Mouse (Mus musculus) hindbrain, postnatal 0 days (tissue): ENCODE measurements around the gene Slfn2. TPM values are rescaled to one million over a fixed set of nuclear protein-coding genes. Genes with fewer than 3 reads are reported as not detected.

Source experiments
- ATAC-seq: fragments of 200-750 bp; cut with Nextera tagmentation; 2 replicates; pipeline ENCODE4 v1.8.0; 2017; ENCODE audit warnings: mild to moderate bottlenecking, moderate TSS enrichment, moderate library complexity
- DNase-seq: peaks from one replicate; pipeline ENCODE4 v3.0.0-alpha.2; 2015; ENCODE audit warnings: low spot score
- H3K27ac ChIP-seq: fragments of 300-500 bp; sonication (generic); 2 replicates; pipeline ENCODE4 v1.5.1; 2014; ENCODE audit warnings: mild to moderate bottlenecking
- H3K27me3 ChIP-seq: fragments of 300-500 bp; sonication (generic); 2 replicates; pipeline ENCODE4 v1.6.1; 2014; ENCODE audit warnings: low read length, mixed read lengths; ENCODE audit not compliant: insufficient read depth
- H3K36me3 ChIP-seq: fragments of 300-500 bp; sonication (generic); 2 replicates; pipeline ENCODE4 v1.6.1; 2014; ENCODE audit warnings: low read length, mixed read lengths; ENCODE audit not compliant: insufficient read depth
- H3K4me1 ChIP-seq: fragments of 300-500 bp; sonication (generic); 2 replicates; pipeline ENCODE4 v1.6.1; 2014; ENCODE audit warnings: antibody characterized with exemption, low read length, mixed read lengths; ENCODE audit not compliant: insufficient read depth
- H3K4me2 ChIP-seq: fragments of 300-500 bp; sonication (generic); 2 replicates; pipeline ENCODE4 v1.6.1; 2014; ENCODE audit warnings: low read depth, mild to moderate bottlenecking, low read length, moderate library complexity, mixed read lengths
- H3K4me3 ChIP-seq: fragments of 300-500 bp; sonication (generic); 2 replicates; pipeline ENCODE4 v1.5.1; 2014; ENCODE audit warnings: low read length
- H3K9ac ChIP-seq: fragments of 300-500 bp; sonication (generic); replicated peaks from 2 replicates; pipeline ENCODE4 v1.6.1; 2014; ENCODE audit warnings: mild to moderate bottlenecking, low read length, moderate library complexity, mixed read lengths
- H3K9me3 ChIP-seq: fragments of 300-500 bp; sonication (generic); 2 replicates; pipeline ENCODE4 v1.6.1; 2016; ENCODE audit warnings: low read length, mixed read lengths
- CTCF ChIP-seq: IDR thresholded peaks from 2 replicates; pipeline ENCODE4 v1.5.1; 2016; ENCODE audit warnings: antibody characterized with exemption, control low read depth, low read depth
- WGBS: fragments of 180-500 bp; shearing (Covaris S2); extraction: QIAGEN DNeasy Blood & Tissue Kit; methylation state at CpG from one replicate; pipeline ENCODE4 v1.1.7; 2014; 5-methylcytosine and 5-hydroxymethylcytosine counted together
- polyA plus RNA-seq: library from polyadenylated mRNA; unstranded; fragments of >200 nt; fragmentation: Nextera tagmentation; extraction: Ambion mirVana; gene quantifications from 2 replicates; pipeline ENCODE4 v1.2.1, GENCODE M21; 2015
- total RNA-seq: library from RNA; depleted of rRNA; stranded (reverse); fragments of >200 nt; gene quantifications from 2 replicates; pipeline ENCODE4 v1.2.3, GENCODE M21; 2014

Slfn2 gene
- total and polyA plus RNA-seq, 2 experiments from 2014 or later: 1.6 to 1.7 TPM

DNA sequence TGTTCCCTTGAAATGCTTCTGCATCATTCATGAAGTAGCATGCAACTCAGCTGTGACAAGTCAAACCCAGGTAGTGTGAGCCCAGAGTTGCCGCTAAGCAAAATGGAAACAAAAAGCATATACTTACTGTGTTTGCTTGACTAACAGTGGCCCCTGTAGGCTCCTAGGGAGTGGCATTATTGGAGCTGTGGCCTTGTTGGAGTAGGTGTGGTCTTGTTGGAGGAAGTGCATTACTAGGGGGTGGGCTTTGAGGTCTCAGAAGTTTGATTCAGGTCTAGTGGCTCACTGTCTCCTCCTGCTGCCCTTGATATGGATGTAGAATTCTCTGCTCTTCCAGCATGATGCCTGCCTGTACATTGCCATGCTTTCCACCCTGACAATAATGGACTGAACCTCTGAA lies 24.6 kb upstream of the Slfn2 start:
- ATAC-seq: no peak
- 19% methylated on average over 1 of the region's 1 CpGs for WGBS
- 0 out of 2 replicates have a peak overlapping the region, but pooled peaks have one; percentile 11 for H3K4me2 ChIP-seq
- no peaks in the 10 kb centered on the region for H3K9me3 ChIP-seq
- H3K27ac ChIP-seq: no peak overlapping the region
- DNase-seq: no peak
- no peaks in the 10 kb centered on the region for H3K27me3 ChIP-seq
- no peak for TF ChIP-seq CTCF
- no peak overlapping the region for H3K4me3 ChIP-seq
- H3K4me1 ChIP-seq: no peaks in the 10 kb centered on the region
- no peaks in the 10 kb centered on the region for H3K36me3 ChIP-seq
- H3K9ac ChIP-seq: no peak overlapping the region

DNA sequence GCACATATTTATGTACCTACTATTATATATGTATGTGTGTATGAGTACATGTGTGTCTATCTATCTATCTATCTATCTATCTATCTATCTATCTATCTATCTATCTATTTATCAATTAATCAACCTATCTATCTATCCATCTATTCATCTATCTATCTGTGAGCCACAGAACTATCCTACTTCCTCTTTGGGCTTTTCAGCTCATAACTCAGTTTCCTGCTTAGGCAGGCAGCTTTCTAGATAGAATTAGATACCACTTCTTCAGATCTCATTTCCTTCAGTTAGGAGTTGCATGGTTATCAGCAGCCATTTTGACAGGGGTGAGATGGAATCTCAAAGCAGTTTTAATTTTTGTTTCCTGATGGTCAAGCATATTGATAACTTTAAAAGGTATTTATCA lies 23.9 kb upstream of the Slfn2 start:
- no peak for TF ChIP-seq CTCF
- Histone ChIP-seq H3K9ac (no peak overlapping the region), H3K27me3 (no peaks in the 10 kb centered on the region), H3K4me2 (no peak overlapping the region), H3K4me1 (no peaks in the 10 kb centered on the region), H3K4me3 (no peak overlapping the region), H3K36me3 (no peaks in the 10 kb centered on the region), H3K9me3 (no peaks in the 10 kb centered on the region), H3K27ac (no peak overlapping the region)
- no peak for DNase-seq
- ATAC-seq: no peak

GRCm38 (mm10) chr11:83043891-83044290 lies 21.0 kb upstream of the Slfn2 start:
- Histone ChIP-seq H3K4me3 (no peak overlapping the region), H3K9me3 (no peaks in the 10 kb centered on the region), H3K27me3 (no peaks in the 10 kb centered on the region), H3K36me3 (no peaks in the 10 kb centered on the region), H3K4me2 (no peak overlapping the region), H3K9ac (no peak overlapping the region), H3K4me1 (no peaks in the 10 kb centered on the region), H3K27ac (no peak overlapping the region)
- ATAC-seq (no peak), DNase-seq (no peak)
- TF ChIP-seq CTCF: no peak
- WGBS: 82% methylated on average over 4 of the region's 4 CpGs

DNA sequence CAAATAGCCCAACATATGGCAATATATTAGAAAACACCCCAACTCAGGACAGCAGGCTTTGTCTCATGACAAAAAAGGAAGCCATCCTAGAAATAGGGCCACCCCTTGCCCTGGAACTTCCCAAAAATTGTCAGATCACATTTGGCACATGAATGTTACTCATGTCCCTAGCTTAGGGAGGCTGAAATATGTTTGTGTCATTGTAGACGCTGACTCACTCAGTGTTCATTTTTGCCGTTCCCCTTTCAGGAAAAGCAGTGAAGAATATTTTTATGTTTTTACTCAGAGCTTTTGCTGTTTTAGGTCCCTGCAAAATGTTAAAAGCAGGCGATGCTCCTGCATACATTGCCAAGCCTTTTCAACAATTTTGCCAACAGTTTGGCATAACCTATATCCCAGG lies 19.3 kb upstream of the Slfn2 start:
- Histone ChIP-seq H3K4me1 (no peaks in the 10 kb centered on the region), H3K9me3 (no peaks in the 10 kb centered on the region), H3K27me3 (no peaks in the 10 kb centered on the region), H3K9ac (no peak overlapping the region), H3K27ac (no peak overlapping the region), H3K4me2 (no peak overlapping the region), H3K36me3 (no peaks in the 10 kb centered on the region), H3K4me3 (no peak overlapping the region)
- no peak for TF ChIP-seq CTCF
- 89% methylated on average over 3 of the region's 3 CpGs for WGBS
- DNase-seq (no peak), ATAC-seq (no peak)

DNA sequence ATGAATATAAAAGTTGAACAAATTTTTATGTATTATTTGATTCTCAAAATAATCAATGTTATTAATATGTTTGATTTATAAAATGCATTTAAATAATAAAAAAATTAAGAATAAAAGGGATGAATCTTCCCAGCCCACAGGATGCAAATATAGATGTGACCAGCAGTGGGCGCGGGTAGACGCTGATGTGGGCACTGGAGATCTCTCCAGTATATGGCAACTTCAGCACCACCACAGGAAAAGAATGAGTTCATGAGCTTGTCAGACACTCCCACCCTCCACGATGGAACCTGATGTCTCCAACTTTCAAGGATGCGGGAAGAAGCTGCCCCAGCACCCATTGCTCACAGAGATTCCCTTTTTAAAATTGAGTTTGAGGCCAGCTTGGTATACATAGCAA lies 7.0 kb upstream of the Slfn2 start:
- no peaks in the 10 kb centered on the region for H3K36me3 ChIP-seq
- 5% methylated on average over 5 of the region's 5 CpGs for WGBS
- no peak overlapping the region for H3K4me2 ChIP-seq
- DNase-seq (peak; percentile 61), ATAC-seq (no peak)
- H3K4me3 ChIP-seq: no peak overlapping the region
- TF ChIP-seq CTCF: peak; percentile 83
- no peak overlapping the region for H3K27ac ChIP-seq
- no peak overlapping the region for H3K9ac ChIP-seq
- no peaks in the 10 kb centered on the region for H3K9me3 ChIP-seq
- H3K27me3 ChIP-seq: no peaks in the 10 kb centered on the region
- H3K4me1 ChIP-seq: no peaks in the 10 kb centered on the region

DNA sequence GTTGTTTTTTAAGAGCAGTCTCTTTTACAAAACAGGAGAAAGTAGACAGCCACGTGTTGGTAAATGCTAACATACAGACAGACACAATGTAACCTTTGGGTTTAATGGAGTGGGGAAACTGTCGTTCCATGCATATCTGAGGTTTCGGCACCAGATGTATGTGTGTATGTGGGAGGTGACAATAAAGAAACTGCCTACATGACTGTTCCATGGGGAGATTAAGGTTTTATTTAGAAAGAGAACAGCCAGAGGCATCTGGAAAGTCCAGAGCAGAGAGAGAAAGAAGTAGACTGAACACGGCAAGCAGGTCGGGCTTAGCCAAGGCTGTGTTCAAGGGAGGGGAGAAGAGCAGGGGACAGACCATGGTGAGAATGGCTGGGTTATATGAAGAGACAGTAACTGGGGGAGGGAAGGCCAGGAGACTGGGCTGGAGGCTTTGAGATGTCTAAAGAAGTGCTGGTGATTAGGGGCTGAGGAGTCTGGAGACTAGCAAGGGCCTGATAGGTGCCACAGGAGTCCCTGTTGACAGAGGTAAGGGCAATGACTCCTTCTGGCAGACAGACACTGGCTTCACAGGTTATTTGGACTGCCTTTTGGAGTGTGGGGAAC lies 4.4 kb upstream of the Slfn2 start:
- H3K27ac ChIP-seq: no peak overlapping the region
- no peaks in the 10 kb centered on the region for H3K4me1 ChIP-seq
- H3K36me3 ChIP-seq: no peaks in the 10 kb centered on the region
- ATAC-seq: no peak
- 85% methylated on average over 5 of the region's 5 CpGs for WGBS
- H3K4me2 ChIP-seq: no peak overlapping the region
- H3K9ac ChIP-seq: no peak overlapping the region
- no peak for TF ChIP-seq CTCF
- H3K4me3 ChIP-seq: no peak overlapping the region
- H3K9me3 ChIP-seq: no peaks in the 10 kb centered on the region
- no peak for DNase-seq
- H3K27me3 ChIP-seq: no peaks in the 10 kb centered on the region

GRCm38 (mm10) chr11:83061806-83062205 lies 3.1 kb upstream of the Slfn2 start:
- no peak overlapping the region for H3K27ac ChIP-seq
- no peak overlapping the region for H3K9ac ChIP-seq
- no peak for TF ChIP-seq CTCF
- no peak overlapping the region for H3K4me3 ChIP-seq
- H3K4me2 ChIP-seq: no peak overlapping the region
- DNase-seq: no peak
- no peaks in the 10 kb centered on the region for H3K4me1 ChIP-seq
- H3K36me3 ChIP-seq: no peaks in the 10 kb centered on the region
- ATAC-seq: no peak
- no peaks in the 10 kb centered on the region for H3K9me3 ChIP-seq
- WGBS: 92% methylated on average over 7 of the region's 7 CpGs
- no peaks in the 10 kb centered on the region for H3K27me3 ChIP-seq
